Mouse (Mus musculus) kidney, embryonic 14.5 days (tissue): ENCODE results near the gene Abca17. TPM values are rescaled to one million over a fixed set of nuclear protein-coding genes. Genes with fewer than 3 reads are reported as not detected.

Experiments used
- ATAC-seq: fragments of 200-750 bp; cut with Nextera tagmentation; 2 replicates; pipeline ENCODE4 v1.8.0; 2017; ENCODE audit warnings: moderate number of reproducible peaks, mild to moderate bottlenecking, moderate TSS enrichment, moderate library complexity; ENCODE audit not compliant: low FRiP score, low TSS enrichment
- H3K27ac ChIP-seq: fragments of 300-500 bp; sonication (generic); 2 replicates; pipeline ENCODE4 v1.5.1; 2014; ENCODE audit warnings: low read depth, mild to moderate bottlenecking, low read length, moderate library complexity, mixed read lengths
- H3K27me3 ChIP-seq: fragments of 300-500 bp; sonication (generic); 2 replicates; pipeline ENCODE4 v1.6.1; 2014; ENCODE audit warnings: mild to moderate bottlenecking, low read length; ENCODE audit not compliant: control insufficient read depth, insufficient read depth
- H3K36me3 ChIP-seq: fragments of 300-500 bp; sonication (generic); 2 replicates; pipeline ENCODE4 v1.6.1; 2014; ENCODE audit warnings: low read length, mixed read lengths; ENCODE audit not compliant: control insufficient read depth, insufficient read depth
- H3K4me1 ChIP-seq: fragments of 300-500 bp; sonication (generic); 2 replicates; pipeline ENCODE4 v1.6.1; 2014; ENCODE audit warnings: low read length, mixed read lengths; ENCODE audit not compliant: control insufficient read depth, insufficient read depth
- H3K4me2 ChIP-seq: fragments of 300-500 bp; sonication (generic); replicated peaks from 2 replicates; pipeline ENCODE4 v1.6.1; 2014; ENCODE audit warnings: low read depth, mild to moderate bottlenecking, low read length
- H3K4me3 ChIP-seq: fragments of 300-500 bp; sonication (generic); 2 replicates; pipeline ENCODE4 v1.5.1; 2014; ENCODE audit warnings: mild to moderate bottlenecking, low read length
- H3K9ac ChIP-seq: fragments of 300-500 bp; sonication (generic); 2 replicates; pipeline ENCODE4 v1.6.1; 2014; ENCODE audit warnings: low read depth, mild to moderate bottlenecking, low read length, moderate library complexity
- H3K9me3 ChIP-seq: fragments of 300-500 bp; sonication (generic); 2 replicates; pipeline ENCODE4 v1.6.1; 2016; ENCODE audit warnings: low read length; ENCODE audit not compliant: control insufficient read depth
- WGBS: fragments of 180-500 bp; shearing (Covaris S2); extraction: QIAGEN DNeasy Blood & Tissue Kit; methylation state at CpG from one replicate; pipeline ENCODE4 v1.1.7; 2014; 5-methylcytosine and 5-hydroxymethylcytosine counted together
- microRNA-seq: library from miRNA; unstranded; fragments of <30 nt; microRNA quantifications from one replicate; pipeline ENCODE4, GENCODE M21; 2016
- polyA plus RNA-seq: library from polyadenylated mRNA; unstranded; fragments of >200 nt; fragmentation: Nextera tagmentation; extraction: Ambion mirVana; gene quantifications from 2 replicates; pipeline ENCODE4 v1.2.1, GENCODE M21; 2014

Gene Abca17
- polyA plus RNA-seq, 1 experiment from 2014 or later, result not detected

GRCm38 (mm10) chr17:24220435-24221411 is 130.1 kb downstream of the Abca17 start, which contains the start of gene Tedc2:
Tedc2 (minus strand) TSS chr17:24220851.
- WGBS, result 6% methylated on average over 41 of the region's 41 CpGs
- peak; percentile 94 for ATAC-seq
- peak within 1 kb of the TSS; percentile 74 for H3K4me3 ChIP-seq
- H3K4me1 ChIP-seq, result peaks cover 7% of the 10 kb centered on the region
- H3K27ac ChIP-seq, result peak within 1 kb of the TSS; percentile 18; the same call in 1 of the 2 replicates
- H3K9ac ChIP-seq, result peak within 1 kb of the TSS; percentile 71
- no peaks in the 10 kb centered on the region for H3K9me3 ChIP-seq
- no peaks in the 10 kb centered on the region for H3K27me3 ChIP-seq
- peaks cover 56% of the 10 kb centered on the region for H3K36me3 ChIP-seq
- H3K4me2 ChIP-seq, result peak within 1 kb of the TSS; percentile 70

DNA sequence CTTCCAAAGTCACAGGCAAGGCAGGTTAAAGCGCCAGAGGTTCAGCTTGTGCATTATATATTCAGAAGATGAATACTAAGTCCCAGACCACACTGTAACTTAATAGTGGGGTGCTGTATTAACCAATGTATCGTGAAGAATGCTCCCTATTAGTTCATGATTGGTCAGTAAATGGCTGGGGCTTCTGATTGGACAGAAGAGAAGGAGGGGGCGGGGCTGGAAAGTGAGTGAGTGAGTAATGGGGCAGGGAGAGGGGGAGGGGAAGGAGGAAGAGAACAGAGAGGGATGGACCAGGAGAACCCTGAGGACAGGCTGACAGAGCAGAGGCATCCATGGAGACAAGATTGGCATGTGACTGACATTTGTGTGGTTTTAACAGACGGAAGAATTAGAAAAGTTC is 134.0 kb downstream of the Abca17 start:
- H3K27ac ChIP-seq, result no peak overlapping the region
- ATAC-seq, result no peak
- H3K36me3 ChIP-seq, result peaks cover 30% of the 10 kb centered on the region
- no peak overlapping the region for H3K4me3 ChIP-seq
- no peaks in the 10 kb centered on the region for H3K9me3 ChIP-seq
- H3K4me1 ChIP-seq, result peaks cover 11% of the 10 kb centered on the region
- H3K9ac ChIP-seq, result no peak overlapping the region
- 76% methylated on average over 4 of the region's 4 CpGs for WGBS
- H3K27me3 ChIP-seq, result no peaks in the 10 kb centered on the region
- no peak overlapping the region for H3K4me2 ChIP-seq

Small RNAs within 50 kb of the gene (microRNA-seq; reads per million reads assigned to microRNA genes)
- gene Gm24427 (not detected), gene Mir5134 (2.1 reads per million, percentile 3 among the genes with 10 or more reads in this experiment), gene Mir6965 (not detected)

Other genes starting within 250 kb of the Abca17 start
- gene Pdpk1, start 200.1 kb downstream of the Abca17 start, polyA plus RNA-seq, result 29.3 and 44.0 TPM in 2 replicates
- 33.0 and 37.5 TPM in 2 replicates for gene Amdhd2, start 187.3 kb downstream of the Abca17 start, polyA plus RNA-seq
- gene Atp6v0c, start 181.4 kb downstream of the Abca17 start, polyA plus RNA-seq, result 528 and 578 TPM in 2 replicates
- 5.0 and 8.2 TPM in 2 replicates for gene Tbc1d24, start 145.5 kb downstream of the Abca17 start, polyA plus RNA-seq
- gene Ntn3, start 141.5 kb downstream of the Abca17 start, polyA plus RNA-seq, result 4.6 and 5.3 TPM in 2 replicates
- 13.4 and 14.8 TPM in 2 replicates for gene Tedc2, start 130.2 kb downstream of the Abca17 start, polyA plus RNA-seq
- gene Ccnf, start 99.6 kb downstream of the Abca17 start, polyA plus RNA-seq, result 43.9 and 66.6 TPM in 2 replicates
- gene Abca3, start 882 bp upstream of the Abca17 start, polyA plus RNA-seq, result 10.0 and 13.1 TPM in 2 replicates
- 306 and 312 TPM in 2 replicates for gene Rnps1, start 63.5 kb upstream of the Abca17 start, polyA plus RNA-seq
- 114 and 120 TPM in 2 replicates for gene Eci1, start 75.6 kb upstream of the Abca17 start, polyA plus RNA-seq
- gene Dnase1l2, start 92.0 kb upstream of the Abca17 start, polyA plus RNA-seq, result 2.5 and 2.8 TPM in 2 replicates
- gene E4f1, start 119.2 kb upstream of the Abca17 start, polyA plus RNA-seq, result 21.6 and 23.2 TPM in 2 replicates
- gene Pgp, start 119.3 kb upstream of the Abca17 start, polyA plus RNA-seq, result 54.1 and 65.0 TPM in 2 replicates
- 0.71 and 1.6 TPM in 2 replicates for gene Bricd5, start 122.8 kb upstream of the Abca17 start, polyA plus RNA-seq
- gene Mlst8, start 128.0 kb upstream of the Abca17 start, polyA plus RNA-seq, result 36.4 and 36.9 TPM in 2 replicates
- 1.6 and 1.8 TPM in 2 replicates for gene Caskin1, start 137.5 kb upstream of the Abca17 start, polyA plus RNA-seq
- 69.0 and 88.5 TPM in 2 replicates for gene Traf7, start 176.9 kb upstream of the Abca17 start, polyA plus RNA-seq
- gene Rab26, start 183.1 kb upstream of the Abca17 start, polyA plus RNA-seq, result 2.7 and 2.8 TPM in 2 replicates
- gene Pkd1, start 198.8 kb upstream of the Abca17 start, polyA plus RNA-seq, result 16.7 and 31.6 TPM in 2 replicates